Mouse (Mus musculus): ENCODE measurements around the gene Mtfp1.

DNA sequence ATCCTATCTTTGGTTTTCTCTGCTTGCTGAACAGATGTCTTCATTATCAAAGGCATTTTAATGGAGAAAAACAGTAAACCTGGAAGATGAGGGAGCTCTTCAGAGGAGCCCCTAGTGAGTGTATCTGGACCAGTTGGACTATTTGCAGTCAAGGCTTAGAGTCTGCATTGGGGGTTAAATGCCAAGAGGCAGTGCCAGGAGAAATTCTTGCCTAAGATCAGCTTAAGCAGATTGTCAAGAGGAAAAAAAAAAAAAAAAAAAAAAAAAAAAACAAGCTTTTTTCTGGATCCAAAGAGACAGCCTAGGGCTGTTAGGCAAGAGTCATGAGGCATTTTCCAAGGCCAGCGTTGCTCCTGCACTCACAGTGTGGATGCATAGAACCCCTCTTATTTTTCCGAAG lies 47.5 kb downstream of the Mtfp1 start:
- TF ChIP-seq GATA1 (IDR thresholded peaks at IDR 0.05; ENCODE audit: borderline replicate concordance, low read length) (no peak), FLI1 (IDR thresholded peaks at IDR 0.05; ENCODE audit: low read length) (no peak)
